12 mouse cellular contexts compared by ENCODE assay signal in genomic region chr2:102239712-102240505, GRCm38 (mm10).
"Had no signal": no experiment of that assay in that cellular context is flagged by ENCODE, and none has a peak within 500 bp of the region (broad histone marks: within the 10 kb centered on the region; RNA-seq: fewer than 3 reads in every experiment).

No protein-coding gene starts in this region.

- H3K9me3 ChIP-seq: limb, embryonic 15.5 days; liver, embryonic 12.5 days; lung, embryonic 15.5 days; megakaryocyte, embryonic 14.5 days; stomach, embryonic 15.5 days had no signal

- H3K9ac ChIP-seq: limb, embryonic 15.5 days; liver, embryonic 12.5 days; lung, embryonic 15.5 days; stomach, embryonic 15.5 days had no signal

- H3K4me3 ChIP-seq: limb, embryonic 15.5 days; liver, embryonic 12.5 days; lung, embryonic 15.5 days; megakaryocyte, embryonic 14.5 days; stomach, embryonic 15.5 days had no signal

- H3K27ac ChIP-seq: limb, embryonic 15.5 days; liver, embryonic 12.5 days; lung, embryonic 15.5 days; macrophage; stomach, embryonic 15.5 days had no signal

- H3K36me3 ChIP-seq: limb, embryonic 15.5 days; liver, embryonic 12.5 days; lung, embryonic 15.5 days; stomach, embryonic 15.5 days had no signal

- H3K27me3 ChIP-seq: limb, embryonic 15.5 days; liver, embryonic 12.5 days; lung, embryonic 15.5 days; stomach, embryonic 15.5 days had no signal

- ATAC-seq: liver, embryonic 12.5 days had no signal

- DNase-seq: kidney, adult 8-10 months; kidney, postnatal 25 days; lung, postnatal 14 days; right cerebral cortex, postnatal 14 days; thymus, adult 2 months; thymus, postnatal 36 days had no signal

- H3K4me1 ChIP-seq: limb, embryonic 15.5 days; liver, embryonic 12.5 days; lung, embryonic 15.5 days; megakaryocyte, embryonic 14.5 days; stomach, embryonic 15.5 days had no signal

- H3K4me2 ChIP-seq: limb, embryonic 15.5 days; liver, embryonic 12.5 days; lung, embryonic 15.5 days; stomach, embryonic 15.5 days had no signal
